Mouse (Mus musculus) heart, postnatal 0 days (tissue): Measurements from ENCODE around the gene Anks6. TPM values are rescaled to one million over a fixed set of nuclear protein-coding genes. Genes with fewer than 3 reads are reported as not detected.

Experiments
- ATAC-seq: fragments of 200-750 bp; cut with Nextera tagmentation; 2 replicates; pipeline ENCODE4 v1.8.0; 2017; ENCODE audit warnings: low read depth, moderate number of reproducible peaks, moderate library complexity; ENCODE audit not compliant: insufficient read depth
- DNase-seq: peaks from one replicate; pipeline ENCODE4 v3.0.0-alpha.2; 2016; ENCODE audit warnings: low spot score
- H3K27ac ChIP-seq: fragments of 300-500 bp; sonication (generic); 2 replicates; pipeline ENCODE4 v1.5.1; 2014; ENCODE audit warnings: low read depth, mild to moderate bottlenecking
- H3K27me3 ChIP-seq: fragments of 300-500 bp; sonication (generic); 2 replicates; pipeline ENCODE4 v1.6.1; 2014; ENCODE audit warnings: low read length, mixed read lengths; ENCODE audit not compliant: control insufficient read depth, insufficient read depth
- H3K36me3 ChIP-seq: fragments of 300-500 bp; sonication (generic); replicated peaks from 2 replicates; pipeline ENCODE4 v1.6.1; 2014; ENCODE audit warnings: low read length, mixed read lengths; ENCODE audit not compliant: control insufficient read depth, insufficient read depth
- H3K4me1 ChIP-seq: fragments of 300-500 bp; sonication (generic); 2 replicates; pipeline ENCODE4 v1.6.1; 2014; ENCODE audit warnings: antibody characterized with exemption; ENCODE audit not compliant: control insufficient read depth, insufficient read depth
- H3K4me2 ChIP-seq: fragments of 300-500 bp; sonication (generic); 2 replicates; pipeline ENCODE4 v1.6.1; 2014; ENCODE audit warnings: low read depth, mild to moderate bottlenecking, low read length, moderate library complexity
- H3K4me3 ChIP-seq: fragments of 300-500 bp; sonication (generic); 2 replicates; pipeline ENCODE4 v1.5.1; 2014; ENCODE audit warnings: low read depth, low read length
- H3K9ac ChIP-seq: fragments of 300-500 bp; sonication (generic); replicated peaks from 2 replicates; pipeline ENCODE4 v1.6.1; 2014; ENCODE audit warnings: low read depth, low read length, mixed read lengths
- H3K9me3 ChIP-seq: fragments of 300-500 bp; sonication (generic); replicated peaks from 2 replicates; pipeline ENCODE4 v1.6.1; 2016; ENCODE audit warnings: low read length; ENCODE audit not compliant: control insufficient read depth
- CTCF ChIP-seq: IDR thresholded peaks from 2 replicates; pipeline ENCODE4 v1.5.1; 2016; ENCODE audit warnings: antibody characterized with exemption, control low read depth, low read depth
- EP300 ChIP-seq: IDR thresholded peaks from 2 replicates; pipeline ENCODE4 v1.6.1; 2016; ENCODE audit warnings: antibody characterized with exemption, low read depth
- WGBS: fragments of 180-500 bp; shearing (Covaris S2); extraction: QIAGEN DNeasy Blood & Tissue Kit; methylation state at CpG from one replicate; pipeline ENCODE4 v1.1.7; 2014; 5-methylcytosine and 5-hydroxymethylcytosine counted together
- polyA plus RNA-seq: library from polyadenylated mRNA; unstranded; fragments of >200 nt; fragmentation: Nextera tagmentation; extraction: Ambion mirVana; gene quantifications from 2 replicates; pipeline ENCODE4 v1.2.1, GENCODE M21; 2015
- total RNA-seq: library from RNA; depleted of rRNA; stranded (reverse); fragments of >200 nt; gene quantifications from 2 replicates; pipeline ENCODE4 v1.2.3, GENCODE M21; 2014; ENCODE audit warnings: low replicate concordance

Anks6 gene
- total and polyA plus RNA-seq, 2 experiments from 2014 or later: 0.86 to 0.99 TPM

DNA sequence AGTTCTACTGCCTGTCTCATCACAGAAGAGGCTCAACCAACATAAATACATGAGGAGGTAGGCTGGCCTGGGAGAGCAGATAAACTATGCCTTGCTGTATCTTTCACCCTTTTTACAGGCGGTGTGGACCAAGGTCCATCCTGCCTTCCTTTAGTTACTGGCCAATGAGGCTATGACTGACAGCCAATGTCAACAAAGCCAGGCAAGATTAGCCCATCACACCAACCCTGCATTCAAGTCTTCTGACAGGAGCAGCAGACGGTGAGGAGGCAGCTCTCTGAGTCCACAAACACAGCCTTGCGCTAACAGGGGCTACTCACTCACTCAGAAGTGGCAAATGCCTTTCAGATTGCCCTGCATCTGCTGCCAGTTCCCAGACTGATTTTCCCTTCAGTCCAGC, 69.0 kb downstream of the Anks6 start:
- DNase-seq: no peak
- 30% methylated on average over 3 of the region's 3 CpGs for WGBS
- TF ChIP-seq CTCF: no peak
- no peak for TF ChIP-seq EP300

DNA sequence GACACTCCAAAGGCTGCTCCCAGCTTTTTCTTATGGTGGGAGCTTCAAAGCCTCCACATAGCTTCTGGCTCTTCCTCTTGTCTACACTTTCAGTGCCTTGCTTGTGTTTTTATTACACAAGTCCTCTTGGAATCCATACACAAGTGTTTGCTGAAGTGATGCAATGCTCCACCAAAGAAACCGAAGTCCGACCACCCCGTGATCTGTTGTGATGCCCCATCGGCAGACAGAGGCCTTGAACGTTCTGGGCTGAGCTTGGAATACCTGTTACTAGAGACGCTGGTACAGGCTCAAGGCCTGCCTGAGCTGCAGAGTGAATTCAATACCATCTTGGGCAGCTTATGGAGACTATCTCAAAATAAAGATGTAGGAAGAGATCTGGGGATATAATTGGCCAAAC, 69.4 kb downstream of the Anks6 start:
- no peak overlapping the region for H3K4me2 ChIP-seq
- 82% methylated on average over 6 of the region's 6 CpGs for WGBS
- H3K27me3 ChIP-seq: peaks cover 61% of the 10 kb centered on the region
- no peak for ATAC-seq
- DNase-seq: no peak
- H3K4me1 ChIP-seq: no peaks in the 10 kb centered on the region
- no peak overlapping the region for H3K4me3 ChIP-seq
- H3K27ac ChIP-seq: no peak overlapping the region
- H3K9ac ChIP-seq: no peak overlapping the region
- TF ChIP-seq EP300 (no peak), CTCF (no peak)
- no peaks in the 10 kb centered on the region for H3K9me3 ChIP-seq
- no peaks in the 10 kb centered on the region for H3K36me3 ChIP-seq

More for the DNA sequence above, 69.0 kb downstream of the Anks6 start:
- Histone ChIP-seq H3K27me3 (peaks cover 62% of the 10 kb centered on the region), H3K4me2 (no peak overlapping the region), H3K4me3 (no peak overlapping the region), H3K9ac (no peak overlapping the region), H3K4me1 (no peaks in the 10 kb centered on the region), H3K9me3 (no peaks in the 10 kb centered on the region), H3K27ac (no peak overlapping the region), H3K36me3 (no peaks in the 10 kb centered on the region)
- no peak for ATAC-seq

DNA sequence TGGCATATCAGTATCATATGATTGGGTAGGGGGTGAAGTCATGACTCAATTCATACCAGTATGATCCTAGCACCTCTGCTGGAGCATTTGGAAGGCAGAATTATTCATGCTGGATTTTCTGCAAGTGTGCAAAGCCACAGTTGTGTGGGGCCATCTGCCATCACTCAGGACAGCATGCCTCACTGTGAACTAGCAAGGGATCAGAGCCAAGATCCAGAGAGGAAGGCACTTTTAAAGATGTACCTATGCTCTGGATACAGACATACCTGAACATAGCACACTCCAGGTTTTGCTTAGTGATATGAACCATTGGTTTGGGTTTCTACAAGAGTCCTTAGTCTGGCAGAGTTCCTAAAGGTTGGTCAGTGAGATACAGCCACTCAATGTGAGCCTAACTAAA, 71.2 kb downstream of the Anks6 start:
- no peaks in the 10 kb centered on the region for H3K36me3 ChIP-seq
- ATAC-seq (no peak), DNase-seq (no peak)
- no peaks in the 10 kb centered on the region for H3K4me1 ChIP-seq
- H3K9me3 ChIP-seq: no peaks in the 10 kb centered on the region
- no peak overlapping the region for H3K4me3 ChIP-seq
- no peak overlapping the region for H3K27ac ChIP-seq
- no peak overlapping the region for H3K4me2 ChIP-seq
- no peak overlapping the region for H3K9ac ChIP-seq
- no peak for TF ChIP-seq CTCF
- TF ChIP-seq EP300: no peak
- H3K27me3 ChIP-seq: peaks cover 45% of the 10 kb centered on the region

DNA sequence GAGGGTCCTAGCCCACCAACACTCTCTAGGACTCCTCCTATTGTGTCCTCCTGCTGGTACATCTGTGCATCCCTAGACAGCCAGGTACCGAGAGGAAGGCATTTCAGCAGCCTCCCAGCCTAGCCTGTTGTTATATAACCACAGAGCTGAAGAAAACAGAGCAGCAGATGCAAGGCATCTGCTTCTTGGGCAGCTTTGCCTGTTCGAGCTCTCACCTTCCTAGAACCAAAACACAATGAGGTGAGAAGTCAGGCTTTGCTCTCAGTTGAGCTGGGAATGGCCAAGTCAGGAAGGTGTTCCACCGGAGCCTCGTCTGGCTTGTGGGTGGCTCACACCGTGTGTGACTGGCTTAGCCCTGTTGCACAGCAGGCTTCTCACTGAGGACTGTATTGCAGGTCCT, 74.3 kb downstream of the Anks6 start:
- TF ChIP-seq EP300: no peak

DNA sequence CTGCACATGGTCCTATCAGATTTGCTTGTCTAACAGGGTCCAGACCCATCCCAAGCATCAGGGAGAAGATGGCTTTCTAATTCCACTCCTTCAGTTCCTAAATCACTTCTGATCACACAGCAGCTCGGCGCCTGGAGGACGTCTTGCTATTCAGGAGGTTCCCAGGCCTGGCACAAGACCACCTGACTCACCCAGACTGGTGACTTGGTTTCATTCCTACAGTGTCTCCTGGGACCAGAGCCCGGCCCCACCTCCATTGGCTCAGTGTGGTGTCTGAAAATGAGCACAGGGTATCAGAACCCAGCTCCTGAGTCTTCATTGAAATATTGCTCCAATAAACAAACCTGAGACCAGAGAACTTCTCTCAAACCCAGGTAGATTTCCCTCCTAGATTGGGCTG, 75.1 kb downstream of the Anks6 start:
- DNase-seq: no peak
- Histone ChIP-seq H3K4me2 (no peak overlapping the region), H3K9ac (no peak overlapping the region), H3K4me1 (no peaks in the 10 kb centered on the region), H3K36me3 (no peaks in the 10 kb centered on the region), H3K27ac (no peak overlapping the region), H3K9me3 (no peaks in the 10 kb centered on the region), H3K4me3 (no peak overlapping the region), H3K27me3 (peaks cover 15% of the 10 kb centered on the region)
- 80% methylated on average over 4 of the region's 4 CpGs for WGBS
- TF ChIP-seq CTCF: no peak
- TF ChIP-seq EP300: no peak
- ATAC-seq: no peak

More for the DNA sequence above, 74.3 kb downstream of the Anks6 start:
- 59% methylated on average over 5 of the region's 5 CpGs for WGBS
- H3K9me3 ChIP-seq: no peaks in the 10 kb centered on the region
- no peak overlapping the region for H3K4me2 ChIP-seq
- ATAC-seq (no peak), DNase-seq (no peak)
- H3K4me3 ChIP-seq: no peak overlapping the region
- H3K27me3 ChIP-seq: peaks cover 17% of the 10 kb centered on the region
- no peak overlapping the region for H3K27ac ChIP-seq
- H3K9ac ChIP-seq: no peak overlapping the region
- H3K4me1 ChIP-seq: no peaks in the 10 kb centered on the region
- H3K36me3 ChIP-seq: no peaks in the 10 kb centered on the region

DNA sequence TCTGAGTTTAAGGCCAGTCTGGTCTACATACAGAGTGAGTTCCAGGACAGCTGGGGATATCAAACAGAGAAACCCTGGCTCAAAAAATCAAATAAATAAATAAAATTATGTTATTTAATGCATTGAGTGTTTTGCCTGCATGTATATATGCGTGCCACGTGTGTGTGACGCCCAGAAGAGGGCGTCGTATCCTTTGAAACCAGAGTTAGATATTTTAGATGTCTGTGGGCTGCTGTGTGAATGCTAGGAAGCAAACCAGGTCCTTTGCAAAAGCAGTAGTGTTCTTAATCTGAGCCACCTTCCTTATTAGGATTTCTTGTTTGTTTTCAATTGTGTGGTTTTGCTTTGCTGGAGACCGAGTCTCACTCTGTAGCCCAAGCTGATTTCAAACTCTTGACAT, 78.9 kb downstream of the Anks6 start:
- ATAC-seq: no peak
- Histone ChIP-seq H3K4me2 (no peak overlapping the region), H3K9me3 (no peaks in the 10 kb centered on the region), H3K36me3 (no peaks in the 10 kb centered on the region), H3K27me3 (0 out of 2 replicates have a peak, but pooled peaks cover 5% of the 10 kb centered on the region), H3K4me3 (no peak overlapping the region), H3K9ac (no peak overlapping the region), H3K4me1 (no peaks in the 10 kb centered on the region), H3K27ac (no peak overlapping the region)
- TF ChIP-seq EP300: no peak
- no peak for TF ChIP-seq CTCF
- WGBS: 81% methylated on average over 6 of the region's 6 CpGs
- DNase-seq: no peak
